Mouse (Mus musculus) heart, embryonic 14.5 days (tissue): ENCODE results near the gene Srxn1. TPM values are rescaled to one million over a fixed set of nuclear protein-coding genes. Genes with fewer than 3 reads are reported as not detected.

Experiments used
- ATAC-seq: fragments of 200-750 bp; cut with Nextera tagmentation; 2 replicates; pipeline ENCODE4 v1.8.0; 2017; ENCODE audit warnings: low read depth, moderate TSS enrichment; ENCODE audit not compliant: insufficient number of reproducible peaks, insufficient read depth, low FRiP score
- H3K27ac ChIP-seq, 2 experiments: fragments of 200-500 bp in 1 of 2; fragments of 300-500 bp in 1 of 2; sonication (generic) in 1 of 2; replicated peaks in 1 of 2; 2 replicates each; pipeline ENCODE4 v1.5.1; 2012 to 2014; ENCODE audit warnings: low read depth in 2 of 2, low read length in 2 of 2, control low read depth in 1 of 2, mild to moderate bottlenecking in 1 of 2, mixed read lengths in 1 of 2; ENCODE audit not compliant: control insufficient read depth in 1 of 2, insufficient read depth in 1 of 2
- H3K27me3 ChIP-seq: fragments of 300-500 bp; sonication (generic); 2 replicates; pipeline ENCODE4 v1.6.1; 2014; ENCODE audit warnings: mild to moderate bottlenecking, low read length, control low read depth; ENCODE audit not compliant: control insufficient read depth, insufficient read depth
- H3K36me3 ChIP-seq: fragments of 300-500 bp; sonication (generic); 2 replicates; pipeline ENCODE4 v1.6.1; 2014; ENCODE audit warnings: mild to moderate bottlenecking, control low read depth, low read length, mixed read lengths; ENCODE audit not compliant: control insufficient read depth, insufficient read depth
- H3K4me1 ChIP-seq, 2 experiments: fragments of 200-500 bp in 1 of 2; fragments of 300-500 bp in 1 of 2; sonication (generic) in 1 of 2; 2 replicates each; pipeline ENCODE4 v1.6.1; 2012 to 2014; ENCODE audit warnings: low read length in 2 of 2, control low read depth in 1 of 2, mixed read lengths in 1 of 2; ENCODE audit not compliant: control insufficient read depth in 2 of 2, insufficient read depth in 2 of 2
- H3K4me2 ChIP-seq: fragments of 300-500 bp; sonication (generic); 2 replicates; pipeline ENCODE4 v1.6.1; 2014; ENCODE audit warnings: mild to moderate bottlenecking, low read length
- H3K4me3 ChIP-seq, 2 experiments: fragments of 200-500 bp in 1 of 2; fragments of 300-500 bp in 1 of 2; sonication (generic) in 1 of 2; 2 replicates each; pipeline ENCODE4 v1.5.1; 2012 to 2014; ENCODE audit warnings: low read length in 2 of 2, mild to moderate bottlenecking in 2 of 2, control low read depth in 1 of 2, low read depth in 1 of 2, moderate library complexity in 1 of 2; ENCODE audit not compliant: control insufficient read depth in 1 of 2, insufficient read depth in 1 of 2
- H3K9ac ChIP-seq: fragments of 300-500 bp; sonication (generic); 2 replicates; pipeline ENCODE4 v1.6.1; 2014; ENCODE audit warnings: mild to moderate bottlenecking, low read length
- H3K9me3 ChIP-seq: fragments of 300-500 bp; sonication (generic); 2 replicates; pipeline ENCODE4 v1.6.1; 2016; ENCODE audit warnings: low read length, control low read depth; ENCODE audit not compliant: control insufficient read depth
- WGBS: fragments of 180-500 bp; shearing (Covaris S2); extraction: QIAGEN DNeasy Blood & Tissue Kit; methylation state at CpG from one replicate; pipeline ENCODE4 v1.1.7; 2014; 5-methylcytosine and 5-hydroxymethylcytosine counted together
- polyA plus RNA-seq: library from polyadenylated mRNA; unstranded; fragments of >200 nt; fragmentation: Nextera tagmentation; extraction: Ambion mirVana; gene quantifications from 2 replicates; pipeline ENCODE4 v1.2.1, GENCODE M21; 2014

Srxn1 gene
- polyA plus RNA-seq, 1 experiment from 2014 or later = 5.7 TPM

DNA sequence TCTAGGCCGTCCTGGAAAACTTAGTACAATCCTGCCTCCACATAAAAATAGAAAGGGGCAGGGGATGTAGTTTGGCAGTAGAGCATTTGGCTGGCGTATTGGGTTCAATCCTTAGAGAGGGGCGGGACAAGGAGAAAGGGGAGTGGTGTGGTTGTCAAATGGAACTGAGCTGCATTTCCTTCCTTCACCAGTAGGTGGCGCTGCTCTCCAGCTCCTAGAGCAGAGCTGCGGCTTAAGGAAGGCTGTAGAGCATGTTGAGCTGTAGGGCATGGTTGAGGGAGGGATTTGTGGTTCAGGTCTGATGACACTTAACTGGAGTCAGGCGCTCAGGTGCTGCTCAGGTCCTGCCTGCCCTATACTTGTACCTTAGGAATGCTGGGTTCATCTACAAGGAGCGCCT is 6.6 kb downstream of the Srxn1 start:
- WGBS = 8% methylated on average over 7 of the region's 7 CpGs
- Histone ChIP-seq H3K4me3 (no peak overlapping the region), H3K27me3 (peaks cover 21% of the 10 kb centered on the region), H3K27ac (no peak overlapping the region), H3K4me2 (peak overlapping the region; percentile 25; the same call in 1 of the 2 replicates), H3K36me3 (no peaks in the 10 kb centered on the region), H3K9ac (no peak overlapping the region), H3K9me3 (no peaks in the 10 kb centered on the region), H3K4me1 (peaks cover 2 to 16% of the 10 kb centered on the region in 2 experiments; a peak in 3 of 4 replicates)
- peak; percentile 69; the same call in 1 of the 2 replicates for ATAC-seq

GRCm38 (mm10) chr2:152112490-152112889 is 7.2 kb downstream of the Srxn1 start:
- 83% methylated on average over 5 of the region's 5 CpGs for WGBS
- Histone ChIP-seq H3K27me3 (peaks cover 21% of the 10 kb centered on the region), H3K9me3 (no peaks in the 10 kb centered on the region)

GRCm38 (mm10) chr2:152112970-152113369 is 7.7 kb downstream of the Srxn1 start:
- Histone ChIP-seq H3K4me2 (no peak overlapping the region), H3K4me3 (no peak overlapping the region), H3K27me3 (peaks cover 21% of the 10 kb centered on the region), H3K9me3 (no peaks in the 10 kb centered on the region), H3K4me1 (peaks cover 2 to 16% of the 10 kb centered on the region in 2 experiments; a peak in 3 of 4 replicates), H3K36me3 (no peaks in the 10 kb centered on the region), H3K27ac (no peak overlapping the region), H3K9ac (no peak overlapping the region)
- no peak for ATAC-seq
- 63% methylated on average over 10 of the region's 10 CpGs for WGBS

More at GRCm38 (mm10) chr2:152112490-152112889, 7.2 kb downstream of the Srxn1 start:
- Histone ChIP-seq H3K9ac (no peak overlapping the region), H3K4me2 (no peak overlapping the region), H3K4me3 (no peak overlapping the region), H3K4me1 (peaks cover 2 to 16% of the 10 kb centered on the region in 2 experiments; a peak in 3 of 4 replicates), H3K36me3 (no peaks in the 10 kb centered on the region), H3K27ac (no peak overlapping the region)
- ATAC-seq = no peak

- no peak for ATAC-seq
- 17% methylated on average over 36 of the region's 36 CpGs for WGBS
- Histone ChIP-seq H3K4me3 (peak overlapping the region in 1 of 2 experiments; percentile 21; a peak in 2 of 4 replicates), H3K27me3 (peaks cover 21% of the 10 kb centered on the region), H3K36me3 (no peaks in the 10 kb centered on the region), H3K4me2 (peak overlapping the region; percentile 57), H3K4me1 (peaks cover 2 to 16% of the 10 kb centered on the region in 2 experiments; a peak in 3 of 4 replicates), H3K9ac (peak overlapping the region; percentile 46; the same call in 1 of the 2 replicates), H3K27ac (no peak overlapping the region), H3K9me3 (no peaks in the 10 kb centered on the region)
Measured at GRCm38 (mm10) chr2:152114057-152114975, 9.0 kb downstream of the Srxn1 start.

- Histone ChIP-seq H3K4me2 (no peak overlapping the region), H3K36me3 (no peaks in the 10 kb centered on the region), H3K27ac (no peak overlapping the region), H3K4me1 (peaks cover 0 to 8% of the 10 kb centered on the region in 2 experiments; a peak in 3 of 4 replicates), H3K9me3 (no peaks in the 10 kb centered on the region), H3K4me3 (no peak overlapping the region), H3K9ac (no peak overlapping the region), H3K27me3 (peaks cover 24% of the 10 kb centered on the region)
- WGBS = 65% methylated on average over 7 of the region's 7 CpGs
- no peak for ATAC-seq
Measured at GRCm38 (mm10) chr2:152117694-152118093, 12.4 kb downstream of the Srxn1 start.

- Histone ChIP-seq H3K4me1 (peaks cover 0 to 6% of the 10 kb centered on the region in 2 experiments; a peak in 3 of 4 replicates), H3K9me3 (no peaks in the 10 kb centered on the region), H3K27ac (no peak overlapping the region), H3K27me3 (peaks cover 20% of the 10 kb centered on the region), H3K36me3 (no peaks in the 10 kb centered on the region), H3K4me3 (no peak overlapping the region), H3K4me2 (no peak overlapping the region), H3K9ac (no peak overlapping the region)
- no peak for ATAC-seq
- whole genome bisulfite sequencing = 37% methylated on average over 6 of the region's 6 CpGs
Measured at GRCm38 (mm10) chr2:152119228-152119865, 14.0 kb downstream of the Srxn1 start.

GRCm38 (mm10) chr2:152122896-152123295 is 17.6 kb downstream of the Srxn1 start:
- Histone ChIP-seq H3K4me3 (no peak overlapping the region), H3K27ac (no peak overlapping the region), H3K27me3 (0 out of 2 replicates have a peak, but pooled peaks cover 3% of the 10 kb centered on the region), H3K9ac (no peak overlapping the region), H3K4me2 (no peak overlapping the region), H3K9me3 (no peaks in the 10 kb centered on the region), H3K4me1 (no peaks in the 10 kb centered on the region), H3K36me3 (no peaks in the 10 kb centered on the region)
- ATAC-seq = no peak
- 42% methylated on average over 9 of the region's 9 CpGs for WGBS
